In the genomic region with DNA sequence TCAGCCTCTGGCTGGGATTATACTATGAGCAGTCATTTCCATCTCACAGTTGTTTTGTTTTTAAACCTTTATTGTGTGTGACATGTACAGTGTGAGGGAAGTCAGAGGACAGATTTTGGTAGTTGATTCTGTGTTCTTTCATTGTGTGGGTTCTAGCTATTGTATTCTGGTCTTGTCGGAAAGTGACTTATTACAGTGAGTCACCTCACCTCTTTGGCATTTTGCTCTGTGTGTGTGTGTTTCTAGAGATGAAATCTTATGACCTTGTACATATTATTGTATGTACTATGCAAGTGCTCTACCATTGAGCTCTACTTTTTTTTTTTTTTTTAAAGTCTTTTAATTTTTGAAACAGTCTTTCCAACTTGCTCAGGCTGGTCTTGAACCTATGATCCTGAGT, we compare ENCODE assay signal across 21 mouse cellular contexts. TPM values are rescaled to one million over a fixed set of nuclear protein-coding genes. Genes with fewer than 3 reads are reported as not detected.
DNase-seq lines count a peak whose midpoint lies in the region; ATAC-seq lines count a peak whose summit lies in the region.
"Had no signal": no experiment of that assay in that cellular context is flagged by ENCODE, and none has a peak within 500 bp of the region (broad histone marks: within the 10 kb centered on the region; RNA-seq: fewer than 3 reads in every experiment).

No protein-coding gene starts in this region.

- no peaks in the 10 kb centered on the region for H3K27me3 ChIP-seq in kidney, embryonic 16.5 days (ENCODE audit: insufficient read depth, low read length)
- H3K27me3 ChIP-seq in kidney, embryonic 15.5 days, result no peaks in the 10 kb centered on the region
- H3K27me3 ChIP-seq: embryonic facial prominence, embryonic 13.5 days; embryonic facial prominence, embryonic 15.5 days; forebrain, embryonic 12.5 days had no signal

- WGBS in kidney, embryonic 16.5 days, result 91% methylated on average over 1 of the region's 1 CpGs
- 97% methylated on average over 1 of the region's 1 CpGs for WGBS in kidney, embryonic 15.5 days

- no peak overlapping the region for H3K4me2 ChIP-seq in kidney, embryonic 16.5 days (replicated peaks; ENCODE audit: low read depth, low read length)
- no peak overlapping the region for H3K4me2 ChIP-seq in kidney, embryonic 15.5 days
- H3K4me2 ChIP-seq: embryonic facial prominence, embryonic 13.5 days; embryonic facial prominence, embryonic 15.5 days; forebrain, embryonic 12.5 days had no signal

- H3K9ac ChIP-seq in kidney, embryonic 16.5 days (replicated peaks; ENCODE audit: low read length), result no peak overlapping the region
- no peak overlapping the region for H3K9ac ChIP-seq in kidney, embryonic 15.5 days
- H3K9ac ChIP-seq: embryonic facial prominence, embryonic 13.5 days; embryonic facial prominence, embryonic 15.5 days; forebrain, embryonic 12.5 days had no signal

- H3K9me3 ChIP-seq in kidney, embryonic 16.5 days (ENCODE audit: low read length), result no peaks in the 10 kb centered on the region
- H3K9me3 ChIP-seq in kidney, embryonic 15.5 days (replicated peaks), result no peaks in the 10 kb centered on the region
- H3K9me3 ChIP-seq: embryonic facial prominence, embryonic 13.5 days; embryonic facial prominence, embryonic 15.5 days; forebrain, embryonic 10.5 days; forebrain, embryonic 12.5 days had no signal

- H3K27ac ChIP-seq in kidney, embryonic 16.5 days (ENCODE audit: low read length), result no peak overlapping the region
- H3K27ac ChIP-seq in kidney, embryonic 15.5 days, result no peak overlapping the region
- H3K27ac ChIP-seq: embryonic facial prominence, embryonic 13.5 days; embryonic facial prominence, embryonic 15.5 days; forebrain, embryonic 10.5 days; forebrain, embryonic 12.5 days had no signal

- H3K4me3 ChIP-seq in kidney, embryonic 16.5 days (ENCODE audit: low read length), result no peak overlapping the region
- H3K4me3 ChIP-seq in kidney, embryonic 15.5 days (replicated peaks), result no peak overlapping the region
- H3K4me3 ChIP-seq: embryonic facial prominence, embryonic 13.5 days; embryonic facial prominence, embryonic 15.5 days; erythroblast, embryonic 14.5 days; forebrain, embryonic 10.5 days; forebrain, embryonic 12.5 days had no signal

- H3K36me3 ChIP-seq in kidney, embryonic 16.5 days (ENCODE audit: insufficient read depth, low read length), result peaks cover 20% of the 10 kb centered on the region
- peaks cover 57% of the 10 kb centered on the region for H3K36me3 ChIP-seq in kidney, embryonic 15.5 days

- H3K4me1 ChIP-seq in kidney, embryonic 16.5 days (ENCODE audit: insufficient read depth, low read length), result no peaks in the 10 kb centered on the region
- no peaks in the 10 kb centered on the region for H3K4me1 ChIP-seq in kidney, embryonic 15.5 days
- H3K4me1 ChIP-seq: embryonic facial prominence, embryonic 13.5 days; embryonic facial prominence, embryonic 15.5 days; forebrain, embryonic 10.5 days had no signal

- no peak for ATAC-seq in kidney, embryonic 16.5 days (ENCODE audit: low FRiP score, low TSS enrichment)
- ATAC-seq in kidney, embryonic 15.5 days (replicated peaks; ENCODE audit: low FRiP score), result no peak
- ATAC-seq: forebrain, embryonic 14.5 days; forebrain, embryonic 16.5 days had no signal

- DNase-seq in adrenal gland, postnatal 10 days, result peak; percentile 13
- DNase-seq in adrenal gland, postnatal 14 days, result no peak
- DNase-seq in 416B (ENCODE audit: low read depth) (peak; percentile 35), NIH3T3 (ENCODE audit: low read depth) (peak; percentile 17)
- DNase-seq: adrenal gland, adult 8-10 months; cerebellum, adult 11 months; cerebellum, adult 18-20 months; cerebellum, adult 8-10 months; cerebellum, adult 9-11 months; cerebellum, postnatal 14 days; cerebellum, postnatal 36 days; embryo, embryonic 11 days had no signal

RNA-seq across cellular contexts. Expression of gene Nup205, which starts 7.6 kb away (rescaled TPM):
- total RNA-seq in adrenal gland, postnatal 10 days (2021), result 10 to 100 TPM; 32.4 to 41.6 TPM
- total RNA-seq in adrenal gland, postnatal 14 days (2021), result 37.3 and 39.5 TPM in 2 replicates
- 36.6 and 41.1 TPM in 2 replicates for polyA plus RNA-seq in kidney, embryonic 16.5 days (2015; fragmentation: Nextera tagmentation; extraction: Ambion mirVana)
- 38.1 and 43.7 TPM in 2 replicates for polyA plus RNA-seq in kidney, embryonic 15.5 days (2015; fragmentation: Nextera tagmentation; extraction: Ambion mirVana)

RNA-seq across cellular contexts. Expression of gene Cnot4, which starts 51.3 kb away (rescaled TPM):
- 10 to 100 TPM; 18.2 to 23.4 TPM for total RNA-seq in adrenal gland, postnatal 10 days (2021)
- 24.2 and 24.7 TPM in 2 replicates for total RNA-seq in adrenal gland, postnatal 14 days (2021)
- polyA plus RNA-seq in kidney, embryonic 16.5 days (2015; fragmentation: Nextera tagmentation; extraction: Ambion mirVana), result 23.1 and 26.3 TPM in 2 replicates
- polyA plus RNA-seq in kidney, embryonic 15.5 days (2015; fragmentation: Nextera tagmentation; extraction: Ambion mirVana), result 26.1 and 28.2 TPM in 2 replicates
